Mouse (Mus musculus) olfactory bulb, adult 2 months (tissue): Measurements from ENCODE around the gene Tenm4.

Experiments used
- CTCF ChIP-seq: fragments of 200-500 bp; IDR thresholded peaks from 2 replicates; pipeline ENCODE4 v1.5.1; 2012; ENCODE audit warnings: low read depth, mild to moderate bottlenecking, low read length, moderate library complexity; ENCODE audit not compliant: insufficient read depth
- POLR2A ChIP-seq: fragments of 200-500 bp; IDR thresholded peaks from 2 replicates; pipeline ENCODE4 v1.6.1; 2012; ENCODE audit warnings: mild to moderate bottlenecking, low read depth, low read length, moderate library complexity; ENCODE audit not compliant: insufficient read depth

DNA sequence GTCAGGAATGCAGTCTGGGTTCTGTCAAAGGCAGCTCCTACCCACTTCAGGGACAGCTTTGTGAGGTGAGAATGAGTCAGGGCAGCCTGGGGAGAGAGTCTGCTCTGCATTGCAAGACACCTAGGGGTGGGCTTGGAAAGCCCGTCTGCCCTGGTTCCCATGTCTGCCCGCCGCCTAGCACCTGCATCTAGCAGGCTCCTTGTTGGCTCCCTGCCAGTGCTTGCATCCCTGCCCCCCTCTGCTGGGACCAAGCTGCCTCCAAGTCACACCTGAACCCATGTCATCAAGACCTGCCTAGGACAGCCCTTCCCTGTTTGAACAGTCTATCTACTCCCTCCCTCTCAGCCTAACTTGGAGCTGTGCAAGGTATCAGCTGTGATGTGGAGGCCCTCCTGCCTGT is 489.9 kb downstream of the Tenm4 start:
- no peak for TF ChIP-seq CTCF
- TF ChIP-seq POLR2A = no peak
